Mouse (Mus musculus) Muller cell, postnatal 12 days (primary cell): ENCODE data around the gene 3425401B19Rik.
A peak's percentile ranks its signal among the peaks of the same experiment; 100 is the strongest.

Experiments
- DNase-seq: peaks from one replicate; pipeline ENCODE4 v3.0.0-alpha.2; 2015; ENCODE audit errors: inconsistent ontology term

Gene 3425401B19Rik

DNA sequence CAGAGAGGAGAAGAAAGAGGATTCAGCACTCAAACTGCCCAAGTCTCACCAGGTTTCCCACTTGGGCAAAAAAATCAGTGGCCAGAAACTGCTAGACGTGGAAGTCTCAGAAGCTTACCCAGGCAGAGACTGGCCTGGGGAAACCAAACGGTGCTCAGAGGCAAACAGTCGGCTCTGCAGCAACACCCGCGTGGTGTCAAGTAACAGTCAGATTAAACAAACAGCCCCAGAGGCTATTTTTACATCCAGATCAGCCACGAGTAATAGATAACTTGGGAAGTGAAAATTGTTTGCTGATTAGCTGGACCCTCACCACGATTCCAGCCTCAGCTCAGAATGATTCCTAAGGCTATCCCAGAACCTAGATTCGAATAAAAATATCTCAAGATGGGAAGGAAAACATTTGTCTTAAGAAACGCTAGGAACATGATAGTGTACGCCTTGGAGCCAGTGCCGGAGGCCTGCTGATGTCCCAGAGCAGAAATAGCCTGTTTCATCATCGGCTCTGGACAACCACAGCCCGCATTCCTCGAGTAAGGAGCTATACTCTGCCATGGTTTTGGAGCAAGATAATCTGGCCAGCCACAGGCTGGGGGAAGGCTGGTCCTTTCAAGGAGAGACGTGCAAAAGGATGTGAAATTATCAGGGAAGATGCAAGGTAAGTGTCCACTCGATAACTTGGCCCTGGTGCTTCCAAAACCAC lies at the start of gene 3425401B19Rik:
TSS of gene 3425401B19Rik (minus strand) at position 170 of the 703 bp plus-strand sequence.
- DNase-seq, result no peak

DNA sequence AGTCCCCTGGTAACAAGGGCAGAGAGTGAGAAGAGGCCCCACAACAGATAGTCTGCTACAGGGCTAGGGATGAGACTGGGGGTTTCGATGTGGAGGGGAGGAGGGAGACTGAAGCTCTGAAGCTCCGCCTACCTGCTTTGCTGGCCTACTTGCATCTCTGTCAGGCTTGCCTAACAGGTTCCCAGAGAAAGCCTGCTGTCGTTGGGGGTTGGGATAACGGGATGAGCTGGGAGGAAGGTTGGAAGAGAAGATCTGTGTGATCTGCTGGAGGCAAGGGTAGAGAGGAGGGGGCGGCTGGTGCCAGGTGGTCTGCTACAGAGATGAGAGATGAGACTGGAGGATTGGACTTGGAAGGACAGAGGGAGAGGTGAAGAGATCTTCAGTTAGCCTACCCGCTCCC lies 47.9 kb upstream of the 3425401B19Rik start:
- DNase-seq, result no peak

DNA sequence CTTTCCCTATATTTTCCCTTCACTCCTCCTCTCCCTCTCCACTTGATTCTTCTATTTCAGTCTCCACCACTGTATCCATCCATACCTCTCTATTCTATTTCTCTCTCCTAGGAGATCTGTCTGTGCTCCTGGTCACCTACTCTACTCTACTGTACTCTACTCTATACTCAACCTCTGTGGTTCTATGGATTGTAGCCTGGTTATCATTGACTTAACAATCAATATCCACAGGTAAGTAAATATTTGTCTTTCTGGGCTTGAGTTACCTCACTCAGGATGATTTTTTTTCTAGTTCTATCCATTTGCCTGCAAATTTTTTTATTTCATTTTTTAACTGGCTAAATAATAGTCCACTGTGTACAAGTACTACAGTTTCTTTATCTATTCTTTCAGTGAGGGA lies 41.8 kb upstream of the 3425401B19Rik start:
- no peak for DNase-seq

DNA sequence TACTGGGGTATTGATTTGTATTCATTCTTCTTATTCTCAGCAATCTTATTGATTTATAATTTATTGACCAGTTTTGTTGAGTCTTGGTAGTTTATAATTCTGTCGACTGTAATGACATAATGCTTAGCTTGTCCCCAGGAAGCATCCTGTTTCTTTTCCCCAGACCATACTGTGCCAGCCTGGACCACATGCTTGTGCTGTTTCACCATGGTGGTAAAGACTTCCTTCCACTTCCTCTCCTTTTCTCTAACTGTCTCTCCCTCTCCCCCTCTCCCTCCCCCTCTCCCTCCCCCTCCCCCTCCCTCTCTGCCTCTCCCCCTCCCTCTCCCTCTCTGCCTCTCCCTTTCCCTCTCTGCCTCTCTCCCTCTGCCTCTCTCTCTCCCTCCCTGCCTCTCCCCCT lies 36.4 kb upstream of the 3425401B19Rik start:
- no peak for DNase-seq

DNA sequence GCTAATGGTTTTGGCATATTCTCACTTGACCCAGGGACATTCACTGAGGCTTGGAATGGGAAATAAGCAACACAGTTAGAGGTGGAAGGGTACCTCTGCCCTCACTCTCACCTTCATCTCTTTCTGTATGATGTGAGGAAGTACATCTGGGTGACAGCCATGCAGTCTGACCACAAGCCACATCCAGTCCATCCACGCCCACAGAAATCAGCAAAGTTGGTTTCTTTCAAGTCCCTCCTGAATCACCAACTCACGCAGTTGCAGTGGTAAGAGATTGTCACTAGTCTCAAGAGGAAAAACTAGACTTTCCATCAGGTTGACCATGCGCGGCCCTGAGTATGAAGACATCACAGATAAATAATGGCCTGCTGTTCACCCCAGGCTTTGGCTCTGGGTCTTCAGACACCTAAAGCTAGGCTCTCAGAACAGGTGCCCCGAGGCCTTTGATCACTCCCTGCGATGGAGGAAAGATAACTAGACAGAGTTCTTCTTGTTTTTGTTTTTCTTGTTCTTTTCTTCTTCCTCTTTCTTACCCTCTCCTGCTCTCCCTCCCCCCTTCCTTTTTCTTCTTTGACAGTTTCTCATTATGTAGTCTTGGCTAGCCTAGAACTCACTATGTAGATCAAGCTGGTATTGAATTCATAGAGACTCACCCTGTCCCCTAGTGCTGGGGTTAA lies 31.8 kb upstream of the 3425401B19Rik start:
- DNase-seq, result no peak

DNA sequence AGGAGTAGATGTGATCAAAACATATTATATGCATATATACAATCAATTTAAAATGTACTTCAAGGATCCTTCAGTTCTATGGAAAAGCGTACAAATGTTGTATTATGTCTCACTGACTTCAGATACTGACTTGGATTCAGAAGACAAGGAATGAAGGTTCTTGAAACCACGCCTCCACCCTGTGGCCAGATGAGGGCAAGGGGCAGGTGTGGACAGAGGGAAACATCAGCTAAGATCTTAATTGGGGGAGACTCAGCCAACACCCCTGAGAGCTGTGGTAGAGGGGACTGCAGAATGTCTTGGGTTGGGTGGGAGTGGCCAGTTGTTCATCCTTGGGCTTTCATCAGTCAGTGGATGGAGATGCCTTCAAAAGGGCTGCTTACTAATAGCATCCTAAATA lies 30.4 kb upstream of the 3425401B19Rik start:
- no peak for DNase-seq

DNA sequence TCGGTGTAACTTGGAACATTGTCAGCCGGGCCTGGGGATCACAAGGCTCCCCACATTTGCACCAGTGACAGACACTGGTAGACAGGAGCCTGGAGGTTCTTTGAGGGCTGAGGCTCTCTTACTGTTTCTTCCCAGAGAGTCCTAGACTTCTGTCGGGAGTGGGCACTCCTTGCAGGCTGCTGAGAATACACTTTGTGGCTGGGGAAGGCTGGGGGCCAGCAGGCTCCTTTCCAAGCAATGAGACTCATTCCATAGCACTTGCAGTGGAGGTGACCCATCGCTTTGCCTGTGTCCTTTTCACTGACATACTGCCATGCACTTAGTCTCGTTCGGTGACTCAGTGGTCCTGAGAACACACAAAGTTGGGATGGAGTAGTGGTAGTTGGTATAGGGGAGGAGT lies 30.0 kb upstream of the 3425401B19Rik start:
- peak; percentile 41 for DNase-seq

DNA sequence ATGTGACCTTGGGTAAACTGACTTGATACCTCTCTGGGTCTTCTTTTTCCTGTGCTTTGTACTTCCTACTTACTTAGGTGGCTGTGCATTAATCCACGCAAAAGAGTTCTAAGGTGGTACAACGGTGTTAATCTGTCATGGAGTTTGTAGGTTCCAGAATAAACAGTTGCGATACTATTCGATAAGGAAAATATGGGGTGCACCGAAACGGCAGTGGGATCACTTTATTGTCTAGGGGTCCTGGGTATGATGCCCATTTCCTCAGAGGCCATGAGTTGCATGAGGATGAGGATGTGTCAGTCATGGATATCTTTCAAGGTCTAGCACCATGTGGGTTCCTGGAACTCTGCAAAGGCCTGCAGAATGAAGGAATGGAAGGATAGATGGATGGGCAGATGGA lies 24.8 kb upstream of the 3425401B19Rik start:
- no peak for DNase-seq

DNA sequence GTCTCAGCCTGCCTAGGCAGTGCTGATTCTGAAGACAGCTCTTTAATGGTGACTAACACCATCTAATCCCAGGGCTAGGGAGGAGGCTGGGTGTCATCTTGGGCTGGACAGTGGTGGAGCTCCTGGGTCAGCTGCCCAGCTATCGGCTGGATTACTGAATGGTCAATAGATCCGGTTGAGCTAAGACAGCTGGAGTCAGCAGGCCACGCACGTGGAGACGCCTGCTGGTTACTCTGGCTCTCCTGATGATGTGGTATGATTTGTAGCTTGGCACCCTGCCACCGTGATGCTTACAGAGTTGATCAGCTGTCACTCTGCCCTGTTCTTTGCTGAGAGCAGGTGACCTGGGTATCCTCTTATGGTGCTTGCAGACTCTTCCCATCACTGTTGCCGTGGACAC lies 23.7 kb upstream of the 3425401B19Rik start:
- DNase-seq, result no peak

DNA sequence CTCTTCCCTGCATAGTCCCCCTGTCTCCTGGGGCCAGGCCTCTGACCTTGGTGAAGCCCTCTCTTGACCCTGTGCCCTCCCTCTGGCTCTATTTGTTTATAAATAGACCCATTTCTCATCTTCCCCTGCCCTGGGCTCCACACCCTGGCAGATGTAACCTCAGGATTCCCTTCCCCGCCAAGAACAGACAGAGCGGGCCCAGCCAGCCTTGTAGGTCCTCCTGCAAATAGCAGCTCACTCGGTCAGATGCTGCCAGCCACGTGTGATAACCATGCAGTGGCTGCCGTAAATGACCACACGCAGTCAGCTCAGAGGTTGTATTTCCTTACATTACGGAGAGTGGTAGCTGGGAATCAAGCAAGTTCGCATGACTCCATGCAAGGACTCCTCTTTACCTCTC lies 22.8 kb upstream of the 3425401B19Rik start:
- DNase-seq, result no peak

DNA sequence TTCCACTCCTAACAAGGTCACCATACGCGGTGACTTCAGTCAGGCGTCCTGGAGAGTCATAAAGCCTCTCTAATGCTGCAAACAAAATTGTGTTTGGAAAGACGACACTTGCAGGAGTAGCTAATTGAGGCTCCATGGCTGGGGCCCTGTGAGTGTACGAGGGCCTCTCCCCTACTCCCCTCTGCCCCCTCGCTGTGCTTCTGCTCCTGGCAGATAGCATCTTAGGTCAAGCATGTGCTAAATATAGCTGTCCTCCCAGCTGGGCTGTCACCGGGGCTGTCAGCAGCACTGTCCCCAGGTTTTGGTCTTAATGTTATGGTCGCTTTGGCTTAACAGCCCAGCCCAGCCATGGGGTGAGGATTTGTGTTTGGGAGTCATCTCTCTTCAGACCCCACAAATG lies 15.9 kb upstream of the 3425401B19Rik start:
- DNase-seq, result no peak

DNA sequence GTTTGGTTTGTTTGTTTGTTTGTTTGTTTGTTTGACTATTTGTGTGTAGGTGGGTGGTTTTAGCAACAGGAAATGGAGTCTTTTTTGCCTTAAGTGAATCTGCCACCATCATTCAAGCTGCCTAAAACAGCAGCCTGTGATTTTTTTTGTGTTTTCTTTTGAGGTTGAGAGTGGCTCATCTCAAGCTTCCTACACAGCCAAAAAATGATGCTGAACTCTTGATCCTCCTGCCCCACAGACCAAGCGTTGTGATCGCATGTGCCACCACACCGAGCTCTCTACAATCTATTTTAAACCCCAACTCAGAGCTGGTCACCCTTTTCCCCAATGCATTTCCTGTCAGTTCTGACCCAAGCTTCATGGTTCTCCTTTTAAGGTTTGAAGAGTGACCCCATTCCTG lies 13.5 kb upstream of the 3425401B19Rik start:
- no peak for DNase-seq

DNA sequence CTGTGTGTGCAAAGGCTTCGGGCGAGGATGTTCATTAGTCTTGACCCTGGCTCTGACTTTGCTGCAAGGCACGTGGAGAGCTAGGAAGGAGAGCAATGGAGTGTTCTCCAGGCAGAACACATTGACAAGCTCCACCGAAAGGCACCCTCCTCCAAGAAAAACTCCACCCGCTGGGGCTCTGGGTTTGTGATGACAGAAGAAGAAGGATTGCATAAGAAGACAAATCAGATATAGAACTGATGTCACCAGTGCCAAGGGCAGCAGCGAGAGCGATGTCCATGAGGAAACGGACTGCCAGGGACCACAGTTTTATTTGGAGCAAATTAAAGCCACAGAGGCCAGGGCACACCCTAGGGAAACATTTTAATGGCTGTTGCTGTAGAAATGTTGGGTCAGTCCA lies 12.7 kb upstream of the 3425401B19Rik start:
- no peak for DNase-seq

DNA sequence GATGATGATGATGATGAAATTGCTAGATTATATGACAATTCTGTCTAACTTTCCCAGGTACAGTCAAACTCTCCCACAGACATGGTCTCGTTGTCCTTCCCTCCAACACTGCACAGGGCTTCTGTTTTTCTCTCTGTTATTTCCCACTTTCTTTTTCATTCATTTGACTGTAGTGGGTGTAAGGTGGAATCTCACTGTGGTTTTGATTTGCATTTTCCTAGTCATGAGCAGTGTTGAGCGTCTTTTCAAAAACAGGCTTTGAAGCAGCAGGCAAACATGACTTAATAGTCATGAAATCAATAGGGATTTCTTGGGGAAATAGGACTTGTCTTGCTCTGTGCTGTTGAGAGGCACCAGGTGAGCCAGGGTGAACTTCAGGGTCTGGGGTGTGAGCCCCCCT lies 11.3 kb upstream of the 3425401B19Rik start:
- DNase-seq, result peak; percentile 22

DNA sequence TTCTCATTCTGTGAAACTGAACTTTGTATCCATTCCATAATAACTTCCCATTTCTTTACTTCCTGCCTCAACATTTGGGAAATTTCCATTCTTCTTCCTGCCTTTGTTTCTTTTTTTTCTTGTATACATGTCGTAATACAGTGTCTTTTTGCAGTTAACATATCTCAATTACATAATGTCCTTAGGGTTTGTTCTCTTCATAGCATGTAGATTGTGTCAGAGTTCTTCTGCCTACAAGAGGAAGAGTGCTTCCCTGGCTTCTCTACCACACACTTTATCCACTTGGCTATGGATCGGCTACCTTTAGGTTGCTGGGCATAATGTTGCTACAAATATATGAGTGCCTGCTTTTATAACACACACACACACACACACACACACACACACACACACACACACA lies 10.8 kb upstream of the 3425401B19Rik start:
- DNase-seq, result no peak

DNA sequence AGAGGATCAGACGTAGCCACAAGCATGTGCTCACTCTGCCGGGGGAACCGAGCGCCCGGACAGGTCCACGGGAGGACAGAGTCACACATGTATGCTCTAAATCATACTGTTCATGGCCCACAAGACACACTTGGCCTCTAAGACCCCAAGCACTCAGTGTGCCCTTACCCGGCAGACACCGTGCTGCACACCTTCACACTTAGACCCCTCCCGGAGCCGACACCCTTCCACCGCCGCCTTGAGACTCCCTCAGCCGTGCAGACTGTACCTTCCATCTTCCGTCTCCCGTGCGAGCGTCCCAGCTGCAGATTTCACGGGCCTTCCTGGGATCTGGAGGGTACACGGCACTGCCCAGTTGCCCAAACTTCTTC lies 373 bp downstream of the 3425401B19Rik start:
- no peak for DNase-seq

DNA sequence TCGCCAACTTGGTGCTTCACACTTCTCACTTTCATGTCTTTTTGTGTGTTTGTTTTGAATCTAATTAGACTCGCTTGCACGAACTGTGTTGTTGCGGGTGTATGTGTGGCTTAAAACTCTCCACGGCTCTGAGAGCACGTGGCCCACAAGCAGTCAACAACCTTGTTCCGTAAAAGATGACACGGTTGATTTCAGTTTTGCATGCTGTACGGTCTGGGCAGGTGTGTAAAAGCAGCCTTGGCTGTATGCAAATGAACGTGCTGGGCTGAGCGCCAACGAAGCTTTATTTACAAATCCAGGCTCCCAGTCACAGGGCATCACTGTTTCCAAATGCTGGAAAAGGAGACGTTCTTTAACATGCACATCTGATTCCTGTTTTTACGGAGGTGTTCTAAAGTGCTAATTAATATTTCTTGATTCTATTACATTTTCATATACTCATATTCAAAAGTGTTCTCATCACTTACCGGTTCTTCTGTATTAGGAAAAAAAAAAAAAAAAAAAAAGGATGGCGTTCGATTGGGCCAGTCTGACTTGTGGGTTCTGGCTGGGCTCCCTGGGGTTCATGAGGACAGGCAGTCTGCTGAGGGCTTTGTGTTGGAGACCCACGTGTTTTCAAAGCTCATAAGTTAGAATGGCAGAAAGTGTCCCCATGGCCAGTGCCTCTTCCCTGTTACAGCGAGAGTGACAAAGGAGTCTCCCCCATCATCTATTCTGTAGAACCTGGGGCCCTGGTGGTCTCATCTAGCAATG lies 935 bp downstream of the 3425401B19Rik start:
- DNase-seq, result peak; percentile 16

DNA sequence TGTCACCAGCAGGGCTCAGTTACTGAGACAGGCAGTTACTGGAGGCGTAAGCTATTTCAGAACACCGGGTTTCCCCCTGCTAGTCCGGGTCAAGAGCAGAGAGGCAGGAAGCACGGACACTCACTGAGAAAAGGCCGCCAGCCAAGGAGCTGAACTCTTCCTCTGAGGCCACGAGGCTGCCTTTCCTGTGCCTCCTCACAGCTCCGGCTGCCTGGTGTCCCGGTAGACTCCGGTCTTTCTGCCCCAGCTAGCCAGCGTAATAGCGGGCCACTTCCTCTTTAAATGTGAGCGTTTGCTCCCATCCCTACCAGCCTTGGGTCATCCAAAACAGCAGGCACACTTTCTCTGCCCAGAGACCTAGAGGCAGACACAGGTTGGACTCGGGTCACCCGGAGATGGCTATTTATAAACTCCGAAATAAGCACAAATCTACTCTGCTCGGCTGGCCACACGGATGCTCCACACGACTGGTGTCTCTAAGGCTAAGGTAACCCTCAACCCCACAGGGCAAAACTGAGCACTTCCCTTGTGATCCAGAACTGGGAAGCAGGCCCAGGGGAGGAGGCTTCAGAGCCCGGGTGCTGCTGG lies 1.7 kb downstream of the 3425401B19Rik start:
- DNase-seq, result peak; percentile 25

DNA sequence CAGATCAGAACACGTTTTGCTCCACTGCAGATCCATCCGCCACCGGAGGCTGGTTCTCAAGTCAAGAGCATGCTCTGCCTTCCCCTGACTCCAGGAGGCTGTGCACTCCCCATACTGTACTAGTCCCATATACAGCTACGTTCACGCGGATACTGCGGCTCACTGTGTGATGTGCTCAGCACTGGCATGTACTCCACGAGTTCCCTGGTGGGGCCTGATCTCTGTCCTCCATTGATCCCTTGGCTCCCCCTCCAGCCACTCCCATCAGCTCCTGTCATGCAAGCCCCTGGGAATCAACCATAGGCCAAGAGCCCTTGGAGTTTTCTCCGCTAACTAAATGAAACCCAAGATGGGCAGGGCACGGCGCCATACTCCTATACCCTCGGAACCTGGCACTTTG lies 2.6 kb downstream of the 3425401B19Rik start:
- no peak for DNase-seq

DNA sequence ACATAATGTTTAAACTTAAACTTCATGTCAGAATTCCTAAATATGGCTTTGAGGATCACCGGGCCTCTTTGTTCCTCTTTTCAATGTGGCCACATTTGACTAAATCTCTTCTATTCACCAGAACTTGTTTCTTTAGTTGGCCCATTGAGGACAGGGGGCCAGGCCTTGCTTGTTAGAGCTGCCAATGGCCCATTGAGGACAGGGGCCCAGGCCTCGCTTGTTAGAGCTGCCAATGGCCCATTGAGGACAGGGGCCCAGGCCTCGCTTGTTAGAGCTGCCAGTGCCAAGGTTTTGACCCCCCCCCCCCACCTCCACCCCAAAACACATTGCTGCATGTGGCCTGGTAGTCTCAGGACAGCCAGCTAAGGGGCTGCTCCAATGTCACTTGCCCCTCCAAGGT lies 3.5 kb downstream of the 3425401B19Rik start:
- DNase-seq, result no peak

DNA sequence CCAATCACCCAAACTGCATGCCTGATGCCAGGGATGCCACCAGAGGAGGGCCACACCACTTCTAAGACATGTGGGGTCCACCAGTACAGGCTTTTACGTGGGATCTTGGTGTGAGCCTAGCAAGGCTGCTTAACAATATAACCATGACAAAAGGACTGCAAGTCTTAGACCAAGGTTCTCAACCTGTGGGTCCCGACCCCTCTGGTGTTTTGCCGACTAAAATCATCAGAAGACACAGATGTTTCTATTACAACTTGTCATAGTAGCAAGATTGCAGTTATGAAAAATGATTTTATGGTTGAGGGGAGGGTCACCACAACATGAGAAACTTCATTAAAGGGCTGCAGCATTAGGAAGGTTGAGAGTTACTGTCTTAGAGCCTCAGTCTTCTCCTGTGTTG lies 6.5 kb downstream of the 3425401B19Rik start:
- no peak for DNase-seq

DNA sequence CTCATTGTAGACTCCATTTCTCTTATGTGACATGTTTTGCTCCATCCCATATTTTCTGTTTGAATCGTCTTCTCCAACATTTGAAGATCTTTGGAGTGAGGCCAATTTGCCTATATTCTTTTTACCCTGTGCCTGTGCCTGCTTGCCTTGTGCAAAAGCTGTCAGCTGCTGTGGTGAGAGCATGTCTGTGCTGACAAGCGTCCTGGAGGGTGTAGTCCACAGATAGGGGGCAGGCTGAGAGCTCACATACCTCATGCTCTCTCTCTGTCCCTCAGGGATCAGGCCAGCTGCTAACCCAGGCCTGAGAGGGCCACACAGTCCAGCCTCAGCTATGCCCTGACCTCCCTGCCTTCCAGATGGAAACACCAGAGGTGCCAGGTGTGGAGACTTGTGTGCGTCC lies 11.9 kb downstream of the 3425401B19Rik start:
- no peak for DNase-seq

DNA sequence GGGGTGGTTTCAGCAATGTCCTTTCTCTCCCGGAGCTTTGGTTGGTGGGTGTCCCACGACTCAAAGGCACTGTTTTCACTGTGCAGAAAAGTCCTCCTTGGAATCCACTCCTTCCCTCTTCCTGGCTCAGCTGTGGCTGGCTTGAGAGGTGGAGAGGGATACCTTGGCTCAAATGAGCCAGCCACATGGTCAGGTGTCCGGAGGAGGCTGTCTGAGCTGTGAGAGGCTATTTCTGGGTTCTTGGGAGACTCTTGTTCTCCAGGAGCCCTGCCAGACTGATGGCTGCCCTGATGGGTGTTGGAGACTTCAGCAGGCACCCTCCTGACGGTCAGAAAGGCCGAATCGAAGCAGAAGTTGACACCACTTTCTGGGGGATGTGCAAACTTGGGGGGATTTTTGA lies 22.0 kb downstream of the 3425401B19Rik start:
- DNase-seq, result no peak
